In the genomic region with DNA sequence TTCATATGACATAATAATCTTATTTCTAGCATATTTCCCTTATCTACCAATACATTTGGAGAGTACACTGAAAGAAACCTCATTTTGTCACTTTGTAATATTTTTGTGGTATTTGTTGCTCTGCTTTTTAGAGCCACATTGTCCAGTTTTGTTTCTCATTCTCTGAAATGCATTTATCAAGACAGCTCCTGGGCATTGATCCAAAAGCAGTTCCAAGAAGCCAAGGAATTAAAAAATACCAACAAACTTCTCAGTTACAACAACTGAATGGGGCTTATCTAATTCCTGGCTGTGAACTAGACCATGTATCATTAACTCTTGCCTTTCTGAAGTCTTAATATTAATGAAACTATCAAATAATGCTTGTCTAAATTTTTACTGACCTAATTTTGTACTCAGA, we compare ENCODE assay signal across 9 mouse cellular contexts.
DNase-seq lines count a peak whose midpoint lies in the region.
"Had no signal": no experiment of that assay in that cellular context is flagged by ENCODE, and none has a peak within 500 bp of the region (broad histone marks: within the 10 kb centered on the region; RNA-seq: fewer than 3 reads in every experiment).

No protein-coding gene starts in this region.

- intact Hi-C loops in left cerebral cortex, postnatal 14 days (cut with DNase I): no loop called here

- no peaks in the 10 kb centered on the region for H3K27me3 ChIP-seq in heart, embryonic 10.5 days (ENCODE audit: insufficient read depth, poor library complexity, severe bottlenecking)
- H3K27me3 ChIP-seq: forebrain, embryonic 15.5 days had no signal

- no peaks in the 10 kb centered on the region for H3K36me3 ChIP-seq in heart, embryonic 10.5 days
- H3K36me3 ChIP-seq: forebrain, embryonic 15.5 days had no signal

- H3K4me1 ChIP-seq in heart, embryonic 10.5 days: no peaks in the 10 kb centered on the region
- H3K4me1 ChIP-seq: forebrain, embryonic 15.5 days had no signal

- H3K9me3 ChIP-seq in heart, embryonic 10.5 days: no peaks in the 10 kb centered on the region
- H3K9me3 ChIP-seq: forebrain, embryonic 15.5 days had no signal

- H3K27ac ChIP-seq in heart, embryonic 10.5 days: no peak overlapping the region
- H3K27ac ChIP-seq: forebrain, embryonic 15.5 days had no signal

- no peak overlapping the region for H3K4me3 ChIP-seq in heart, embryonic 10.5 days
- H3K4me3 ChIP-seq: forebrain, embryonic 15.5 days had no signal

- DNase-seq in heart, adult 11 months: peak; percentile 68
- DNase-seq in heart, embryonic 10.5 days (ENCODE audit: low spot score): no peak
- DNase-seq in left cerebral cortex, postnatal 14 days (ENCODE audit: low spot score in 2 of 2): peak; percentile 21 to 28
- DNase-seq in left cerebral cortex, adult 11 months (ENCODE audit: low spot score): no peak
- DNase-seq in NIH3T3 (ENCODE audit: low read depth): peak; percentile 79
- DNase-seq in heart, postnatal 4 days: peak; percentile 37
- no peak for DNase-seq in MN1 (ENCODE audit: low spot score)
- DNase-seq: spleen, adult 18-20 months had no signal

Comparison
In these comparisons a context has a peak if more than half of its experiments do, and no peak if none do; other contexts are left out.
1. DNase-seq: peak in heart, adult 11 months (single experiment), left cerebral cortex, postnatal 14 days (2 of 2), NIH3T3 (single experiment) and heart, postnatal 4 days (single experiment); none in heart, embryonic 10.5 days (single experiment), left cerebral cortex, adult 11 months (single experiment) and MN1 (single experiment).